ENCODE assay signal across 21 mouse cellular contexts in genomic region chr15:93298197-93298596, GRCm38 (mm10). TPM values are rescaled to one million over a fixed set of nuclear protein-coding genes. Genes with fewer than 3 reads are reported as not detected.
DNase-seq lines count a peak whose midpoint lies in the region; ATAC-seq and TF ChIP-seq lines count a peak whose summit lies in the region.
"Had no signal": no experiment of that assay in that cellular context is flagged by ENCODE, and none has a peak within 500 bp of the region (broad histone marks: within the 10 kb centered on the region; RNA-seq: fewer than 3 reads in every experiment).

No protein-coding gene starts in this region.

- no peak for TF ChIP-seq CTCF in MEL (IDR thresholded peaks at IDR 0.05 in 2 of 3, conservative IDR thresholded peaks at IDR 0.05 in 1 of 3; ENCODE audit: control insufficient read depth in 1 of 3, insufficient read depth in 1 of 3, low read depth in 2 of 3, low read length in 3 of 3, poor library complexity in 1 of 3, severe bottlenecking in 1 of 3)

- peaks cover 7% of the 10 kb centered on the region for H3K79me2 ChIP-seq in MEL (ENCODE audit: control insufficient read depth, insufficient read depth, low read length, poor library complexity)

- TF ChIP-seq POLR2A in MEL (IDR thresholded peaks at IDR 0.05; ENCODE audit: control insufficient read depth in 1 of 2, insufficient read depth in 1 of 2, low read depth in 1 of 2, low read length in 2 of 2, poor library complexity in 1 of 2), result no peak

- no peak overlapping the region for H3K27ac ChIP-seq in liver, embryonic 11.5 days (ENCODE audit: low read depth, low read length)
- H3K27ac ChIP-seq in MEL (ENCODE audit: control insufficient read depth, low read depth, low read length), result peak overlapping the region; percentile 80
- H3K27ac ChIP-seq: embryonic facial prominence, embryonic 15.5 days; hindbrain, postnatal 0 days; limb, embryonic 13.5 days had no signal

- no peak for TF ChIP-seq RAD21 in MEL (IDR thresholded peaks at IDR 0.05; ENCODE audit: low read depth, low read length)

- no peak for ATAC-seq in liver, embryonic 11.5 days (replicated peaks; ENCODE audit: low FRiP score)
- ATAC-seq in neutrophil, adult 5-6 weeks (ENCODE audit: extremely low read depth, insufficient number of reproducible peaks, low FRiP score, poor library complexity, severe bottlenecking), result peak; percentile 33; the same call in 1 of the 2 replicates
- ATAC-seq: forebrain, postnatal 0 days; hindbrain, postnatal 0 days had no signal

- DNase-seq in liver, embryonic 11.5 days (ENCODE audit: low spot score), result no peak
- DNase-seq in liver, result no peak
- DNase-seq in MEL (ENCODE audit: low read depth, low spot score), result peak; percentile 79
- DNase-seq in induced T-regulatory cell, adult 2 months (ENCODE audit: low read depth), result peak; percentile 60
- DNase-seq in layer of hippocampus, adult 9-11 months, result no peak
- no peak for DNase-seq in adrenal gland, postnatal 10 days
- no peak for DNase-seq in frontal cortex, postnatal 14 days (ENCODE audit: low spot score in 2 of 2)
- DNase-seq: adrenal gland, postnatal 25 days; cerebellum, adult 11-12 months; cerebellum, postnatal 14 days; forebrain, postnatal 0 days; kidney, adult 18-20 months; kidney, postnatal 36 days; lung, postnatal 10 days; right cerebral cortex, adult 18-20 months; thymus, postnatal 14 days had no signal

- H3K4me3 ChIP-seq in liver, embryonic 11.5 days (ENCODE audit: low read depth, low read length), result no peak overlapping the region
- no peak overlapping the region for H3K4me3 ChIP-seq in MEL (ENCODE audit: control insufficient read depth in 1 of 2, insufficient read depth in 1 of 2, low read depth in 2 of 2, low read length in 2 of 2)
- H3K4me3 ChIP-seq: embryonic facial prominence, embryonic 15.5 days; heart, embryonic 12.5 days; limb, embryonic 13.5 days had no signal

- no peaks in the 10 kb centered on the region for H3K36me3 ChIP-seq in liver, embryonic 11.5 days (ENCODE audit: control insufficient read depth, insufficient read depth, low read length)
- H3K36me3 ChIP-seq in MEL (ENCODE audit: control insufficient read depth in 1 of 2, insufficient read depth in 2 of 2, low read length in 2 of 2), result peaks cover 0 to 28% of the 10 kb centered on the region in 2 experiments; a peak in 2 of 4 replicates
- H3K36me3 ChIP-seq: embryonic facial prominence, embryonic 15.5 days; limb, embryonic 13.5 days had no signal

- peak; percentile 69 to 90; a peak in 3 of 4 replicates for TF ChIP-seq EP300 in MEL (IDR thresholded peaks at IDR 0.05; ENCODE audit: low read depth in 1 of 2, low read length in 2 of 2)

- H3K27me3 ChIP-seq in liver, embryonic 11.5 days (replicated peaks; ENCODE audit: control insufficient read depth, insufficient read depth, low read length), result no peaks in the 10 kb centered on the region
- H3K27me3 ChIP-seq in MEL (ENCODE audit: control insufficient read depth in 1 of 2, insufficient read depth in 2 of 2, low read length in 2 of 2), result no peaks in the 10 kb centered on the region
- H3K27me3 ChIP-seq: embryonic facial prominence, embryonic 15.5 days; heart, embryonic 12.5 days; limb, embryonic 13.5 days had no signal

- WGBS in liver, embryonic 11.5 days, result 54% methylated on average over 2 of the region's 2 CpGs

- peaks cover 21% of the 10 kb centered on the region for H3K4me1 ChIP-seq in liver, embryonic 11.5 days (replicated peaks; ENCODE audit: control insufficient read depth, insufficient read depth, low read length)
- H3K4me1 ChIP-seq in MEL (ENCODE audit: control insufficient read depth in 1 of 2, insufficient read depth in 2 of 2, low read length in 2 of 2), result peaks cover 7 to 30% of the 10 kb centered on the region in 2 experiments
- H3K4me1 ChIP-seq: limb, embryonic 13.5 days had no signal

- H3K9ac ChIP-seq in liver, embryonic 11.5 days (ENCODE audit: low read depth, low read length), result no peak overlapping the region
- no peak overlapping the region for H3K9ac ChIP-seq in MEL (ENCODE audit: control insufficient read depth, low read depth, low read length, poor library complexity, severe bottlenecking)
- H3K9ac ChIP-seq: embryonic facial prominence, embryonic 15.5 days; forebrain, postnatal 0 days; heart, embryonic 12.5 days; limb, embryonic 13.5 days had no signal

- no peaks in the 10 kb centered on the region for H3K9me3 ChIP-seq in liver, embryonic 11.5 days (ENCODE audit: control insufficient read depth, low read length)
- H3K9me3 ChIP-seq in MEL (replicated peaks; ENCODE audit: insufficient read depth, low read length), result no peaks in the 10 kb centered on the region
- H3K9me3 ChIP-seq: embryonic facial prominence, embryonic 15.5 days; heart, embryonic 12.5 days; limb, embryonic 13.5 days had no signal

- H3K4me2 ChIP-seq in liver, embryonic 11.5 days, result peak overlapping the region; percentile 12; the same call in 1 of the 2 replicates
- H3K4me2 ChIP-seq: embryonic facial prominence, embryonic 15.5 days; heart, embryonic 12.5 days; limb, embryonic 13.5 days had no signal

TF ChIP-seq in MEL, 35 proteins besides CTCF, POLR2A, EP300 and RAD21:
- TF ChIP-seq MEF2A (IDR thresholded peaks at IDR 0.05; ENCODE audit: extremely low read depth, insufficient replicate concordance, low read depth, low read length, poor library complexity, severe bottlenecking), result no peak
- TF ChIP-seq GABPA (IDR thresholded peaks at IDR 0.05; ENCODE audit: low read depth, low read length), result no peak
- no peak for TF ChIP-seq TBP (IDR thresholded peaks at IDR 0.05; ENCODE audit: low read depth, low read length)
- peak; percentile 64 for TF ChIP-seq ETS1 (IDR thresholded peaks at IDR 0.05; ENCODE audit: low read depth, low read length)
- TF ChIP-seq SIN3A (IDR thresholded peaks at IDR 0.05; ENCODE audit: low read length), result peak; percentile 67
- TF ChIP-seq NRF1 (IDR thresholded peaks at IDR 0.05; ENCODE audit: insufficient read depth, low read depth, low read length, poor library complexity, severe bottlenecking), result no peak
- peak; percentile 77 for TF ChIP-seq GATA1 (IDR thresholded peaks at IDR 0.05; ENCODE audit: low read depth, low read length)
- peak; percentile 76 for TF ChIP-seq RCOR1 (IDR thresholded peaks at IDR 0.05; ENCODE audit: low read depth, low read length)
- no peak for TF ChIP-seq CHD2 (IDR thresholded peaks at IDR 0.05; ENCODE audit: low read length)

RNA-seq across cellular contexts. Expression of gene Gxylt1, which starts 23.2 kb away (rescaled TPM):
- 10.4 and 10.7 TPM in 2 replicates for polyA plus RNA-seq in liver, embryonic 11.5 days (2014; fragmentation: Nextera tagmentation; extraction: Ambion mirVana)
- total RNA-seq in MEL (2012; rRNA removed), result 5.3 and 6.0 TPM in 2 replicates
- 10 to 100 TPM in 1 of 2 experiments, 1 to 10 TPM in 1; 9.9 to 48.9 TPM for polyA plus RNA-seq in MEL (2012; ENCODE audit: insufficient read depth in 1 of 2, insufficient read length in 2 of 2, low read depth in 1 of 2, low replicate concordance in 2 of 2, missing spikeins in 1 of 2)
- 49.0 and 56.4 TPM in 2 replicates for total RNA-seq in neutrophil, adult 5-6 weeks (2017)
- total RNA-seq in adrenal gland, postnatal 10 days (2021), result 10 to 100 TPM; 22.5 to 26.8 TPM

RNA-seq across cellular contexts. Expression of gene Yaf2, which starts 38.5 kb away (rescaled TPM):
- polyA plus RNA-seq in liver, embryonic 11.5 days (2014; fragmentation: Nextera tagmentation; extraction: Ambion mirVana), result 75.1 and 78.7 TPM in 2 replicates
- 37.7 and 39.7 TPM in 2 replicates for total RNA-seq in MEL (2012; rRNA removed)
- 10 to 100 TPM in 1 of 2 experiments, not detected in 1; 50.7 TPM for polyA plus RNA-seq in MEL (2012; ENCODE audit: insufficient read depth in 1 of 2, insufficient read length in 2 of 2, low read depth in 1 of 2, low replicate concordance in 2 of 2, missing spikeins in 1 of 2)
- 18.2 and 21.7 TPM in 2 replicates for total RNA-seq in neutrophil, adult 5-6 weeks (2017)
- 10 to 100 TPM; 36.8 to 38.4 TPM for total RNA-seq in adrenal gland, postnatal 10 days (2021)

Comparison
In these comparisons a context has a peak if more than half of its experiments do, and no peak if none do; other contexts are left out.
1. DNase-seq: peak in MEL (single experiment) and induced T-regulatory cell, adult 2 months (single experiment); none in liver, embryonic 11.5 days (single experiment), liver (single experiment), layer of hippocampus, adult 9-11 months (single experiment), adrenal gland, postnatal 10 days (single experiment) and frontal cortex, postnatal 14 days (0 of 2).